Mouse (Mus musculus): ENCODE measurements around the gene Ano6. TPM values are rescaled to one million over a fixed set of nuclear protein-coding genes. Genes with fewer than 3 reads are reported as not detected.
A peak's percentile ranks its signal among the peaks of the same experiment; 100 is the strongest.

The Ano6 gene
- polyA plus RNA-seq, 1 experiment = 73.0 TPM

DNA sequence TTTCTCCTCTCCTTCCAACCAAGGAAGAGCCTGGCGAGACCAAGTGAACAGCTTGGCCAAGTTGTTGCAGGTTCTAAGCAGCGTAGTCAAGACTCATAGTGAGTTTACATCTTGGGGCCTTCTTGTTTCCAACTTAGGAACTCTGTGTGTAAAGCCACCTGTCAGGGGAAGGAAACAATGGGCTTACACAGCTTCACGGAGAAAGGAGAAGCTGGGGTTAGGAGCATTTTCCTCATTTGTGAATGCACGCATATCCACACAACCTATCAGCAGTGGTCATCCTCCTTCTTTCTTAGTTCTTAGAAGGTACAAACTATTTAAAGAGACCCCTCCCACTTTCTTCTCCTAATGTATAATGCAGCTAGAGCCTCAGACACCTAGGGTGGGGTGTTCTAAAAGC is 11.9 kb upstream of the Ano6 start:
- H3K4me1 ChIP-seq (ENCODE audit: control insufficient read depth, insufficient read depth, low read length) = no peaks in the 10 kb centered on the region
- no peak overlapping the region for H3K4me3 ChIP-seq (ENCODE audit: insufficient read depth, low read length)
- no peak for TF ChIP-seq POLR2A (IDR thresholded peaks at IDR 0.05; ENCODE audit: borderline replicate concordance, low read depth, low read length)
- no peak for TF ChIP-seq CTCF (IDR thresholded peaks at IDR 0.05; ENCODE audit: low read depth, low read length)
- H3K27ac ChIP-seq (ENCODE audit: insufficient read depth, low read depth, low read length) = no peak overlapping the region

DNA sequence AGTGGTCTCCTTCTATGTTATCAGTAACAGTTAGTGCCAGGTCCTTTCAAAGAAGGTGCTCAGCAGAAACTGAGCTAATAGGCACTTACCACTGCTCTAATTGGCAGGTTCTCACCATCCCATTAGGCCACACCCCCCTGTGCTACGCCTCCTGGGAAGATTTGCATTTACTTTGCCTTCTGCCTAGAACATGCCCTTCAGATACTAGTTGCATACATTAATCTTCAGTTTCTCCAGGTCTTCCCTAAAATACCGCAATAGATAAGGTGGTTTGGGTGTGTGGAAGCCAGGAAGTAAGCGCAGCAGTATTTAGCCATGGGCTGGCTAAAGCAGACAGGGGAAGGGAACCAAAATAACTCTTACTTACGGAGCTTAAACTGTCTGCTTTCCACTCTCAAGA is 4.0 kb upstream of the Ano6 start:
- H3K4me3 ChIP-seq (ENCODE audit: insufficient read depth, low read length) = no peak overlapping the region
- peaks cover 9% of the 10 kb centered on the region for H3K4me1 ChIP-seq (ENCODE audit: control insufficient read depth, insufficient read depth, low read length)
- TF ChIP-seq CTCF (IDR thresholded peaks at IDR 0.05; ENCODE audit: low read depth, low read length) = no peak
- no peak for TF ChIP-seq POLR2A (IDR thresholded peaks at IDR 0.05; ENCODE audit: borderline replicate concordance, low read depth, low read length)
- no peak overlapping the region for H3K27ac ChIP-seq (ENCODE audit: insufficient read depth, low read depth, low read length)

DNA sequence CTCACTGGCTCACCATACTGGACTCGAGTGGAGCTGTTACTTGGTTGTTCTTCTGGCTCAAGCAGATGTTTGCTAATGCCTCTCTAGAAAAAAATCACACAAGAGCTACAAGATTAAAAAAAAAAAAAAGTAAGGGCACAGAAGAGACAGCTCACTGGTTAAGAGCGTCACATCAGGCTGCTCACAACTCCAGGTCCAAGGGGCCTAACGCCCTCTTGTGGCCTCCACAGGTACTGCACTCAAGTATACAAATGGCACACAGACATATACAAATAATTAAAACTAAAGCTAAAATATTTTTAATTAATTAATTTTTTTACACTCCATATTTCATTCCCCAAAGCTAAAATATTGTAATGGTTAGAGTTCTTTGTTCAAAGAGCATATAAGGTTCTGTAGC is 3.1 kb upstream of the Ano6 start:
- H3K4me3 ChIP-seq (ENCODE audit: insufficient read depth, low read length) = no peak overlapping the region
- H3K4me1 ChIP-seq (ENCODE audit: control insufficient read depth, insufficient read depth, low read length) = peaks cover 12% of the 10 kb centered on the region
- H3K27ac ChIP-seq (ENCODE audit: insufficient read depth, low read depth, low read length) = no peak overlapping the region
- TF ChIP-seq CTCF (IDR thresholded peaks at IDR 0.05; ENCODE audit: low read depth, low read length) (peak; percentile 48), POLR2A (IDR thresholded peaks at IDR 0.05; ENCODE audit: borderline replicate concordance, low read depth, low read length) (no peak)

DNA sequence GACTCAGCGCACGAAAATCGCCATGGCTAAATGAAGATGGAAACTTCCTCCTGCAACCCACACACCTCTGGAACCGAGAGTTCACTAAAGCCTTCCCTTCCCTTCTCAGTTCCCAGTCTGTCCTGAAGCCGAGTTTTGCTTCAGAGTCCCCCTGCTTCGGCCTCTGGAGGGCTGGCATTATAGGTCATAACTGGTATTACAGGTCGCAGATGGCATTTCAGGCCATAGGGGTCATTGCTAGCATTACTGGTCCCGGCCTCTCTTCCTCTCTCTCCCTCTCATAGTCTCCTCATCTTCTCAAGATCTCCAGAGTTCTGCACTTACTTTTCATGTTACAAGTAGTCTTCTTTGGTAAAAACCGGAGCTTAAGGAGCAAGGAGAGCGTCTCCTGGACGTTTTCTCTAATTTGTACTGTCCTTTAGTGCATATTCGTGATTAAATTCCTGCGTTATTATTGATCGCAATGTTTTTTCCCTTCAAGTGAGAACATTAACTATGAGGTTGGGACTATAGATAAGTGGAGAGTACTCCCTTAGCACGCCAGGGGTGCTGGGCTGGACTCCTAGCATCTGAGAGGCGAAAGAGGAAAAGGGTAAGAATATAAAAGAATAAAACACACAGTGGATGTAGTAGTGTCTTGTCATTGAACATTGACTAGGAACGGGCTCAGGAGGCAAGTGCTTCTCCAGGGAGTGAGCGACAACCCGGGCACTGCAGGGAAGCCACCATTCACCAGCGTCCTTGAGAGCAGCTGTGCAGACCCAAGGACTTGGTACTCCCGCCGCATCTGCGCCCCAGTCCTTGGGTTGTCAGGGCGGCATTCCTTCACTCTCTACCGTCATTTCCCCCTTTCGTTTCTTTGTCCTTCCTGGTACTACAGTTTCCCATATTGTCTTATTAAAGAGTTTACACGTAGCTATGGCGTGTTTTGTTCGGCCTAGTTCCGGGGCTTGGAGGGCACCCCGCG is 798 bp upstream of the Ano6 start:
- H3K27ac ChIP-seq (ENCODE audit: insufficient read depth, low read depth, low read length) = peak overlapping the region; percentile 67
- 0 out of 2 replicates have a peak, but pooled peaks have one; percentile 3 for TF ChIP-seq CTCF (IDR thresholded peaks at IDR 0.05; ENCODE audit: low read depth, low read length)
- no peak for TF ChIP-seq POLR2A (IDR thresholded peaks at IDR 0.05; ENCODE audit: borderline replicate concordance, low read depth, low read length)
- H3K4me3 ChIP-seq (ENCODE audit: insufficient read depth, low read length) = peak overlapping the region; percentile 71
- H3K4me1 ChIP-seq (ENCODE audit: control insufficient read depth, insufficient read depth, low read length) = peaks cover 31% of the 10 kb centered on the region

DNA sequence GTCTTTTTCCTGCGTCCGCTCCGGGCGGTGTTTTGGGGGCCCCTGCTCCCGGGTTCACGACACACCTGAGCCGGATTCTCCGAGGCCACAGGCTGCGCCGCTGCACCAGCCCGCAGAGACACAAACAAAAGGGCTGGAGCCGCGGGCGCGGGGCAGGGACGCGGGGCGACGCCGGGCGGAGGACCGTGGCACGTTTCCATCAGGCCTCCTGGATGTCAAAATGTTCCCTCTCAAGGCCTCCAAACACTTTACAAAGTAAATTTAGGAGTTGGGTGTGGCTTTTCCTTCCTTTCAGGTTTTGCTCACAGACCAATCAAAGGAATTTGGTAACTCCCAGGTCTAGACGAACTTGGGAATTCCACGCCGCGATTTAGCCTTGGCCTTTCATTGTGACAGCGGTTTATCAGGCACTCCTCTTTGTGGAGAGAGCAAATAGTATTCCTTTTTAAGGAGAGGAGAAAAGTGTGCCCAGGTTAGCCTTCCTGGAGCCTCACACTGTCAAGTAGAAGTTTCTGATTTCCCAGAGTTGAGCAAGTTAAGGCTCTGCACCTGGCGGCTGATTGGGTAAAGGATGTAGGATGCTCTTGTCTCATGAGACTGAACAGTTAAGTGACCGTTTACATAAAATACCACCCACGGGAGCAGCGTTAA is 623 bp downstream of the Ano6 start:
- TF ChIP-seq POLR2A (IDR thresholded peaks at IDR 0.05; ENCODE audit: borderline replicate concordance, low read depth, low read length) (no peak), CTCF (IDR thresholded peaks at IDR 0.05; ENCODE audit: low read depth, low read length) (no peak)
- peaks cover 43% of the 10 kb centered on the region for H3K4me1 ChIP-seq (ENCODE audit: control insufficient read depth, insufficient read depth, low read length)
- H3K27ac ChIP-seq (ENCODE audit: insufficient read depth, low read depth, low read length) = peak overlapping the region; percentile 63
- H3K4me3 ChIP-seq (ENCODE audit: insufficient read depth, low read length) = peak overlapping the region; percentile 87

DNA sequence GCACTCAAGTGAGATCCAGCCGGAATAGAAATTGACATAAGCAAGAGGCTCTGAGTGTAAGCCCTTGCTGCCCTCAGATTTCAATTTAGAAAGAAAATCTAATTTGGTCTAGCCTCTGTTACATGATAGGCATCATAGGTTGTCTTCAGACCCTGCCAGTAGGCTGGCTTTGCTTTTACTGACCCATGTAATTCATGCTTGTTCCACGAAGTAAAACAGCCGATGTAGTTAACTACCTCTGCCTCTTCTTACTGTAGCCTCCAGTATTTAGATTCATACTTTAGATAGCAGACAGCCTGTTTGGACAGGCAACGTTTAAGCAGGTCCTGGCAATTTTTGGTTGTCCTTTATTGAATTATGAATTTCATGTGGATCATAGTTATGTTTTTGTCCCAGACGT is 1.2 kb downstream of the Ano6 start:
- H3K4me3 ChIP-seq (ENCODE audit: insufficient read depth, low read length) = peak overlapping the region; percentile 87
- no peak overlapping the region for H3K27ac ChIP-seq (ENCODE audit: insufficient read depth, low read depth, low read length)
- H3K4me1 ChIP-seq (ENCODE audit: control insufficient read depth, insufficient read depth, low read length) = peaks cover 45% of the 10 kb centered on the region

DNA sequence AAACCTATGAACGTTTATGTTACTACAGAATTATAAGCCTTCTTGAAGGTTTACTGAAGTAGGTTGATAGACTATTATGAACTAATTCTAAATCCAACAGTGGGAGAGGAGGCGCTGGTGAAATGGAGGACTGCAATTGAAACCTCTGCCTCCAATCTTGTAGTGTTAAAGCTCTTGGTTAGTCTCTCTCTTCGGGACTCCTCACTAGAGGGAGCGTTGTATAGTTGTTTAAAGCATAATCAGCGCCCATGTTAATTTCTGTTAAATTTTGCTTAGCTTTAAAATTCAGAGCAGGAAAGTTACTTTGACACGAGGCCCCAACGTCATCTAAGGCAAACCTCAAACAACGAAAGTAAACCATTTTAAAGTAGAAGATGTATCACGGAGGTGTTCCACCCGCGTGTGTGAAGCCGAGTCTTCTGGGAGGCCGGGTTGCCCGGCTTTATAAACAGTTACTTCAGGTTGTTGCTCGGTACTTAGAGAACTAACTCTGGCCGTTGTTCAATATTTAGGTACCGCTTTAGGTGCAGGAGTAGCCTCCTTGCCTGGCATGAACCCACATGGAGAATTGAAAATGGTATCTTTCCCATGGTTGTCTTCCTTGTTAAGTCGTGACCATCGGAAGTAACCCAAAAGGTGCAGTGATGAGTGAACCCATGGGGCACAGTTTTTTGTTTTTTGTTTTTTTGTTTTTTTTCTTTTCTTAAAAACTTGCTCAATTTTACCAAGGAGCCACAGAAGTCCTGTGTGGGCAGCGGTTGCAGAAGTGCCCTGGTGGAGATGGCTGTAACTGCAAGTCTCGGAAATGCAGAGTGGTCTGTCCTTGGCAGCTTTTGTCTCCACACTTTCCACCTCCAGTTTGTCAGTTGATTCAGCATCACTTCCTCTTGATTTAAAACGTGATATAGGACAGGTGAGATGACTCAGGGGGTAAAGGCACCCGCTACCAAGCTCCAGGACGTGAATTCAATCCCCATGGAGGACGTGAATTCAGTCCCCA is 1.9 kb downstream of the Ano6 start:
- TF ChIP-seq POLR2A (IDR thresholded peaks at IDR 0.05; ENCODE audit: borderline replicate concordance, low read depth, low read length) = no peak
- TF ChIP-seq CTCF (IDR thresholded peaks at IDR 0.05; ENCODE audit: low read depth, low read length) = no peak
- Histone ChIP-seq H3K4me1 (ENCODE audit: control insufficient read depth, insufficient read depth, low read length) (peaks cover 49% of the 10 kb centered on the region), H3K4me3 (ENCODE audit: insufficient read depth, low read length) (peak overlapping the region; percentile 28), H3K27ac (ENCODE audit: insufficient read depth, low read depth, low read length) (no peak overlapping the region)

More for the DNA sequence above, 1.2 kb downstream of the Ano6 start:
- TF ChIP-seq CTCF (IDR thresholded peaks at IDR 0.05; ENCODE audit: low read depth, low read length) (no peak), POLR2A (IDR thresholded peaks at IDR 0.05; ENCODE audit: borderline replicate concordance, low read depth, low read length) (no peak)

DNA sequence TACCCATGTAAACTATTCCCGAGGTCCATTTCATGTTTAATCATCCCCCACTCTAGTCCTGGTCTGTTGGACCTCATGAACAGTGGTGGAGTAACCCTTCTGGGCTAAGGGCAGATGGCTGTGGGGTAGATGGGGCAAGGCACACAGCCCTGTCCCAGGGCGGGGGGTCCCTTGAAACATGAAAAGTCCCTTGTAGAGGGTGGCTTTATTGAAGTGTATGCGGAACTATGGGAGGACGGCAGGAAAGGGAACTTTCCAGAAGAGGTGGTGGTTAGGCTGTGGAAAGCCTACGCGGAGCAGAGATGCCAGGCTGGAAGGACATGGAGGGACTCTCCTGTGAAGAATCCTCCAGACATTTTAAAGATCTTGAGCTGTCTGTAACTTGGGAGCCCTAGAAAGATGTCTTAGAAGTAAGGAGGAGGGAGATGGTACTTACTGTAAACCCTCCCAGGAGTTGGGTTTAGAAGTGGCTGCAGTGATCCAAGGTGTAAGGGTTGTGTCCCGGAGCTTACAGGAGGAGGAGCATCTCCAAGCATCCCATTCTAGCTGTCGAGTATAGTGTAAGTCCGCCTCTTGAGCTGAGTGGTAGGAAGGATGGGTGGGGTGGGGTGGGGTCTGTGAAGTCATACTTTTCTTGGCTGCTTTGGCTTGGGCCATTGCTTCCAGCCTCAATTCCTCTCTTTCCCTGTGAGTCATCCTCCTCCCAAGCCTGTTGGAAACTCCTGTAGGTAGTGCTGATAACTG is 3.3 kb downstream of the Ano6 start:
- peak overlapping the region; percentile 21 for H3K27ac ChIP-seq (ENCODE audit: insufficient read depth, low read depth, low read length)
- TF ChIP-seq CTCF (IDR thresholded peaks at IDR 0.05; ENCODE audit: low read depth, low read length) = no peak
- no peak for TF ChIP-seq POLR2A (IDR thresholded peaks at IDR 0.05; ENCODE audit: borderline replicate concordance, low read depth, low read length)
- H3K4me1 ChIP-seq (ENCODE audit: control insufficient read depth, insufficient read depth, low read length) = peaks cover 62% of the 10 kb centered on the region
- no peak overlapping the region for H3K4me3 ChIP-seq (ENCODE audit: insufficient read depth, low read length)
